Mouse (Mus musculus) left cerebral cortex, postnatal 14 days (tissue): ENCODE measurements at regions not wholly inside any gene's neighbourhood (a gene's known extent, or its start where the extent isn't known, plus 50 kb on each side); places are given as distances from the start of the nearest gene placed in this dataset.

Experiments used
- DNase-seq, 2 experiments: peaks; one replicate each; pipeline ENCODE4 v3.0.0; 2021 to 2022; ENCODE audit warnings: low spot score in 2 of 2, mixed read lengths in 1 of 2
- intact Hi-C: fragments of 180-260 bp; cut with DNase I; formaldehyde crosslinking; loops from one replicate; pipeline ENCODE4 v1.15.1; 2025

GRCm38 (mm10) chr4:125929122-125929772 lies 95.1 kb upstream of the Csf3r start:
- DNase-seq, result no peak
- intact Hi-C loops, result no loop called here

- DNase-seq, result no peak
- intact Hi-C loops, result no loop called here
These were observed 93.6 kb upstream of the Csf3r start for GRCm38 (mm10) chr4:125930764-125931163.

- intact Hi-C loops, result no loop called here
- DNase-seq, result no peak
These were observed 93.0 kb upstream of the Csf3r start for GRCm38 (mm10) chr4:125931321-125931720.

GRCm38 (mm10) chr4:125932036-125932756 lies 92.2 kb upstream of the Csf3r start:
- intact Hi-C loops, result no loop called here
- DNase-seq, result no peak

- peak in 1 of 2 experiments; percentile 32 for DNase-seq
- intact Hi-C loops, result no loop called here
These were observed 88.0 kb upstream of the Csf3r start for GRCm38 (mm10) chr4:125936357-125936756.

GRCm38 (mm10) chr4:125938186-125938585 lies 86.2 kb upstream of the Csf3r start:
- no peak for DNase-seq
- intact Hi-C loops, result no loop called here

- intact Hi-C loops, result loop anchor here (5.0 kb wide), 3 partner anchors 449 to 779 kb away; partner anchors contain the start of gene Grik3
- DNase-seq, result no peak
These were observed 83.1 kb upstream of the Csf3r start for GRCm38 (mm10) chr4:125941266-125941665.

- intact Hi-C loops, result loop anchor here (5.0 kb wide), 3 partner anchors 450 to 780 kb away; partner anchors contain the start of gene Grik3
- peak; percentile 74 to 80 for DNase-seq
These were observed 82.4 kb upstream of the Csf3r start for GRCm38 (mm10) chr4:125941916-125942315.

- no peak for DNase-seq
- intact Hi-C loops, result no loop called here
These were observed 79.3 kb upstream of the Csf3r start for GRCm38 (mm10) chr4:125945062-125945461.

GRCm38 (mm10) chr4:125959426-125959825 lies 64.9 kb upstream of the Csf3r start:
- no peak for DNase-seq
- intact Hi-C loops, result no loop called here

GRCm38 (mm10) chr4:125960704-125961279 lies 63.6 kb upstream of the Csf3r start:
- DNase-seq, result no peak
- intact Hi-C loops, result loop anchor here (10.0 kb wide), 1 partner anchor 736 kb away; no protein-coding TSS in a partner anchor

- peak; percentile 69 to 83 for DNase-seq
- intact Hi-C loops, result loop anchor here (10.0 kb wide), 1 partner anchor 738 kb away; no protein-coding TSS in a partner anchor
These were observed 61.7 kb upstream of the Csf3r start for GRCm38 (mm10) chr4:125962677-125963076.
